Mouse (Mus musculus) forebrain, embryonic 14.5 days (tissue): ENCODE measurements at regions not wholly inside any gene's neighbourhood (a gene's known extent, or its start where the extent isn't known, plus 50 kb on each side); places are given as distances from the start of the nearest gene placed in this dataset.
A peak's percentile ranks its signal among the peaks of the same experiment; 100 is the strongest.

Source experiments
- ATAC-seq: fragments of 200-750 bp; cut with Nextera tagmentation; 2 replicates; pipeline ENCODE4 v1.8.0; 2017; ENCODE audit warnings: mild to moderate bottlenecking, moderate library complexity
- DNase-seq: peaks from one replicate; pipeline ENCODE4 v3.0.0-alpha.2; 2015; ENCODE audit warnings: low spot score
- H3K27ac ChIP-seq: fragments of 300-500 bp; sonication (generic); 2 replicates; pipeline ENCODE4 v1.5.1; 2014; ENCODE audit warnings: low read depth, mild to moderate bottlenecking, control low read depth, low read length, moderate library complexity
- H3K27me3 ChIP-seq: fragments of 300-500 bp; sonication (generic); replicated peaks from 2 replicates; pipeline ENCODE4 v1.6.1; 2014; ENCODE audit warnings: low read length, control low read depth, mixed read lengths; ENCODE audit not compliant: control insufficient read depth, insufficient read depth
- H3K36me3 ChIP-seq: fragments of 300-500 bp; sonication (generic); 2 replicates; pipeline ENCODE4 v1.6.1; 2014; ENCODE audit warnings: low read length, control low read depth; ENCODE audit not compliant: control insufficient read depth, insufficient read depth
- H3K4me1 ChIP-seq: fragments of 300-500 bp; sonication (generic); 2 replicates; pipeline ENCODE4 v1.6.1; 2014; ENCODE audit warnings: antibody characterized with exemption, low read length, control low read depth; ENCODE audit not compliant: control insufficient read depth, insufficient read depth
- H3K4me2 ChIP-seq: fragments of 300-500 bp; sonication (generic); 2 replicates; pipeline ENCODE4 v1.6.1; 2014; ENCODE audit warnings: mild to moderate bottlenecking, control low read depth, low read length
- H3K4me3 ChIP-seq: fragments of 300-500 bp; sonication (generic); 2 replicates; pipeline ENCODE4 v1.5.1; 2014; ENCODE audit warnings: low read depth, low read length, control low read depth
- H3K9ac ChIP-seq: fragments of 300-500 bp; sonication (generic); 2 replicates; pipeline ENCODE4 v1.6.1; 2014; ENCODE audit warnings: mild to moderate bottlenecking, low read length, control low read depth, moderate library complexity
- H3K9me3 ChIP-seq: fragments of 300-500 bp; sonication (generic); replicated peaks from 2 replicates; pipeline ENCODE4 v1.6.1; 2016; ENCODE audit warnings: low read length, control low read depth, mixed read lengths; ENCODE audit not compliant: control insufficient read depth
- WGBS: fragments of 180-500 bp; shearing (Covaris S2); extraction: QIAGEN DNeasy Blood & Tissue Kit; methylation state at CpG from one replicate; pipeline ENCODE4 v1.1.7; 2014; 5-methylcytosine and 5-hydroxymethylcytosine counted together

DNA sequence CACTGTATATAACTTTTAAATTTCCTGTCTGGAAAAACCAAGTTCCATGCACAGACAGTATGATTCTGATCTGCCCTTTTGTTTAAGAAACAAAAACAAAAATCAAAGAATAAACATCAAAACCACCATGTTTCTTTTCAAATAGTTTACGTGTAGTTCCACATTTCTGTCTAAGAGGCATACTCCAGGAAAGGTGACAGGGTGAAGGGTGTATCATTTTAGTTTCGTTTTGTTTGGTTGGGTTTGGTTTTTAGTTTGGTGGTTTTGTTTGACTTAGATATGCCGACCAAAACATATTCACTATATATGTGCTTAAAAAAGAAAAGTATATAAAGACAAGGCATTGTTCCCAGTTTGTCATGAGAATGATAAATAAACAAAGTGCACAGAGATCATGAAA, 524.9 kb downstream of the Adgrl2 start:
- Histone ChIP-seq H3K4me3 (no peak overlapping the region), H3K27me3 (no peaks in the 10 kb centered on the region), H3K27ac (no peak overlapping the region), H3K9me3 (no peaks in the 10 kb centered on the region), H3K9ac (no peak overlapping the region), H3K4me1 (no peaks in the 10 kb centered on the region), H3K4me2 (no peak overlapping the region), H3K36me3 (no peaks in the 10 kb centered on the region)
- WGBS: 86% methylated on average over 3 of the region's 3 CpGs
- ATAC-seq: no peak
- no peak for DNase-seq

DNA sequence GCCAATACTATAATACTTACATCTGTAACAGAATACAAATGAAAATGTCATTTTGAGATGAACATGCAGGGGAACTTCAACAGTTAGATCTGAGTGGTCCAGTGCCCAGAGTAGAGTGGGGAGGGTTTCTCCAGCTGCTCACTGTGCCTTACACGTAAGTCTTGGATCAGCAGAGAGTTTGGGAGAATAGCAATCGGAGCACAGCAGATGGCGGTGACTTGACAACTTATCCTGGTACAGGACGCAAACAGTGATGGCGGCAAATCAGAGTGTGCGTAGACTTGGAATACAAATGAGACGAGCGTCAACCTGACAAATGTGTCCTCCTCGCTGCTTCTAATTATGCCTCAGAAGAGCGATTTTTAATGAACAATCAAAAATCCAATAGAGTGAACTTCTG, 527.6 kb downstream of the Adgrl2 start:
- no peak overlapping the region for H3K4me3 ChIP-seq
- DNase-seq: peak; percentile 79
- H3K4me2 ChIP-seq: no peak overlapping the region
- H3K36me3 ChIP-seq: no peaks in the 10 kb centered on the region
- H3K4me1 ChIP-seq: no peaks in the 10 kb centered on the region
- 66% methylated on average over 10 of the region's 10 CpGs for WGBS
- H3K9me3 ChIP-seq: no peaks in the 10 kb centered on the region
- H3K9ac ChIP-seq: no peak overlapping the region
- H3K27ac ChIP-seq: no peak overlapping the region
- peak; percentile 76; the same call in 1 of the 2 replicates for ATAC-seq
- H3K27me3 ChIP-seq: no peaks in the 10 kb centered on the region

DNA sequence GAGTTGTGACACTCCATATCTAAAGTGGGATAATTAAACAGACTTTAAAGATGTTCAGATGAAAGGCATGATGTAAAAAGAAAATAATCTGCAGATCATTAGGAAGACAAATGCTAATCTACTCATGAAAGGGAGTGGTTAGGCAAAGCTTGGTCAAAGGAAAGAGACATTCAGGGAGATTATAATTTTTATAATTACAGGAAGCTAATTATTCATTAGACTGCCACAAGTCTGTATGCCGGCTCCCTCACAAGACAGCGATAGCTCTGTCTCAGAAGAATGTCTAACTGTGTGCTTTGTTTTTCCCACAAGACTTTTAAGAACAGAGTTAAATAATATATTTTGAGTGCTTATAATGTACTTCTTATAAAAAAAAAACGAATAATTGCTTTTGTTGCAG, 541.5 kb downstream of the Adgrl2 start:
- no peak overlapping the region for H3K9ac ChIP-seq
- H3K4me3 ChIP-seq: no peak overlapping the region
- DNase-seq: peak; percentile 52
- H3K36me3 ChIP-seq: no peaks in the 10 kb centered on the region
- H3K27me3 ChIP-seq: no peaks in the 10 kb centered on the region
- no peaks in the 10 kb centered on the region for H3K9me3 ChIP-seq
- no peak overlapping the region for H3K4me2 ChIP-seq
- H3K4me1 ChIP-seq: no peaks in the 10 kb centered on the region
- ATAC-seq: peak; percentile 70
- H3K27ac ChIP-seq: no peak overlapping the region
- 19% methylated on average over 3 of the region's 3 CpGs for WGBS

DNA sequence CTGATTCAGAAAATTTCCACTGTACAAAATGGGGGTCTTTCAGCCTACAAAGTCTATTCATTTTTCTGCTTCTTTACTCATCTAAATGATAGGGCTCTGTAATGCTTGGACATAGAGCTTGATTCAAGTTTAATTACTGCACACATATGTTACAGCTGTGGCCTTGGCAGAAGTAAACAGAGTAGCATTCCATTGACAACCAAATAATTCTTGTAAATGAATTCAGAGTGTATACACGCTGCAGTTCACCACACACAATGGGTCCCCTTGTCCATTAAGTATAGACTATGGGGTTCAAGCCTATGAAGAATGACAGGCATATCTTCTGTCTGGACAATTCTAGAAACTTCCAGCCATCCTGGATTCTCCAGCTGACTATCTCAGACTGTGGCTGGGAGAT, 541.9 kb downstream of the Adgrl2 start:
- no peaks in the 10 kb centered on the region for H3K9me3 ChIP-seq
- no peaks in the 10 kb centered on the region for H3K27me3 ChIP-seq
- H3K9ac ChIP-seq: no peak overlapping the region
- no peaks in the 10 kb centered on the region for H3K4me1 ChIP-seq
- H3K27ac ChIP-seq: no peak overlapping the region
- DNase-seq (peak; percentile 76), ATAC-seq (peak; percentile 93)
- H3K4me3 ChIP-seq: no peak overlapping the region
- no peak overlapping the region for H3K4me2 ChIP-seq
- no peaks in the 10 kb centered on the region for H3K36me3 ChIP-seq
- WGBS: 6% methylated on average over 1 of the region's 1 CpGs

DNA sequence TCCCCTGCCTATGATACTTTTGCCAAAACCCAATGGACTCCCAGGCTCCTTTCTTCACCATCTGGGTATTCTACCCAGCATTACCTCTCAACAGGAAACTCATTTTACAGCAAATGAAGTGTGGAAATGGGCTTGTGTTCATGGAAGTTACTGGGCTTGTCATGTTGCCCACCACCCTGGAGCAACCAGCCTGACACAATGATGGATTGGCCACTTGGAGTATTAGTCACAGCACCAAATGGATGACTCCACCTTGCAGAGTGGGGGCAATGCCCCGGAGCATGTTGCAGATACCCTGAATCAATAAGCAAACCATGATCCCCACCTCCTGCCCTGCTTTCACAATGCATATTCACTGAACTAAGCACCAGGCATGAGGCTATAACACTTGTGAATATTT, 543.5 kb downstream of the Adgrl2 start:
- DNase-seq (no peak), ATAC-seq (no peak)
- Histone ChIP-seq H3K27me3 (no peaks in the 10 kb centered on the region), H3K4me1 (no peaks in the 10 kb centered on the region), H3K4me3 (no peak overlapping the region), H3K9me3 (no peaks in the 10 kb centered on the region), H3K9ac (no peak overlapping the region), H3K4me2 (no peak overlapping the region), H3K36me3 (no peaks in the 10 kb centered on the region), H3K27ac (no peak overlapping the region)
- WGBS: 97% methylated on average over 1 of the region's 1 CpGs

- no peaks in the 10 kb centered on the region for H3K36me3 ChIP-seq
- H3K27me3 ChIP-seq: no peaks in the 10 kb centered on the region
- H3K9me3 ChIP-seq: no peaks in the 10 kb centered on the region
- no peak for DNase-seq
- no peak overlapping the region for H3K4me3 ChIP-seq
- H3K27ac ChIP-seq: no peak overlapping the region
- WGBS: 83% methylated on average over 3 of the region's 3 CpGs
- H3K4me1 ChIP-seq: no peaks in the 10 kb centered on the region
- H3K9ac ChIP-seq: no peak overlapping the region
- H3K4me2 ChIP-seq: no peak overlapping the region
- no peak for ATAC-seq
These were observed 547.3 kb downstream of the Adgrl2 start for GRCm38 (mm10) chr3:148443012-148443411.

- no peak overlapping the region for H3K4me2 ChIP-seq
- H3K9me3 ChIP-seq: no peaks in the 10 kb centered on the region
- no peaks in the 10 kb centered on the region for H3K27me3 ChIP-seq
- ATAC-seq (no peak), DNase-seq (no peak)
- H3K4me3 ChIP-seq: no peak overlapping the region
- 0 out of 2 replicates have a peak, but pooled peaks cover under 1% of the 10 kb centered on the region for H3K4me1 ChIP-seq
- 86% methylated on average over 4 of the region's 4 CpGs for WGBS
- H3K9ac ChIP-seq: no peak overlapping the region
- no peak overlapping the region for H3K27ac ChIP-seq
- no peaks in the 10 kb centered on the region for H3K36me3 ChIP-seq
These were observed 556.3 kb downstream of the Adgrl2 start for GRCm38 (mm10) chr3:148434033-148434432.

- DNase-seq (no peak), ATAC-seq (no peak)
- Histone ChIP-seq H3K36me3 (no peaks in the 10 kb centered on the region), H3K27ac (no peak overlapping the region), H3K9ac (no peak overlapping the region), H3K4me3 (no peak overlapping the region), H3K4me2 (no peak overlapping the region), H3K9me3 (no peaks in the 10 kb centered on the region), H3K27me3 (no peaks in the 10 kb centered on the region), H3K4me1 (peaks cover 9% of the 10 kb centered on the region; the same call in 1 of the 2 replicates)
- 55% methylated on average over 10 of the region's 10 CpGs for WGBS
These were observed 561.1 kb downstream of the Adgrl2 start for GRCm38 (mm10) chr3:148429012-148429865.

DNA sequence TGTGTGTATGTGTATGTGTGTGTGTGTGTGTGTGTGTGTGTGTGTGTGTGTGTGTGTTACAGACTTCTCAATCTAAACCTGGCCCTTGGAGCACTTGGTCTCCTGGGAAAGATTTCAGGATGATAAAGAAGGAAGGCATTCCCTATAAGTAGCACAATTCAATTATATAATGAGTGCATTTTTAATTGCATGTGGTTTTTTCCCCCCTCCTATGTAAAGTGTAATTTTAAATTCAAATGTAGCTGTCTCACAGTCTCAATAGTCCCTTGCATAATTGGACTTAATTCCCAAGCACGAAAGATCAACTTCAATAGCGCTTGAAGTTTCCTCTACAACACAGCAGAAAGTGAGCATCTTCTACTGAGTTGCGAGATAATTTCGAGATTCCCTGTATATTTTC, 566.3 kb downstream of the Adgrl2 start:
- 12% methylated on average over 4 of the region's 4 CpGs for WGBS
- no peak overlapping the region for H3K4me3 ChIP-seq

More for the DNA sequence above, 566.3 kb downstream of the Adgrl2 start:
- H3K9ac ChIP-seq: no peak overlapping the region
- H3K4me1 ChIP-seq: peaks cover 9% of the 10 kb centered on the region; the same call in 1 of the 2 replicates
- ATAC-seq (peak; percentile 51), DNase-seq (peak; percentile 49)
- H3K27ac ChIP-seq: no peak overlapping the region
- H3K9me3 ChIP-seq: no peaks in the 10 kb centered on the region
- H3K27me3 ChIP-seq: no peaks in the 10 kb centered on the region
- no peaks in the 10 kb centered on the region for H3K36me3 ChIP-seq
- peak overlapping the region; percentile 38 for H3K4me2 ChIP-seq
